Mouse (Mus musculus) v-Abl transformed pro-B cells (cell line): ENCODE results near the gene Gng4.

Experiments used
- in situ Hi-C, 2 experiments: fragments of 400-800 bp; cut with MboI; formaldehyde crosslinking; loops; one replicate each; pipeline ENCODE4 v1.15.1; 2025; ENCODE audit not compliant: unreplicated experiment in 2 of 2

Gng4 gene

GRCm38 (mm10) chr13:13808337-13809132 is 24.7 kb downstream of the Gng4 start:
- in situ Hi-C loops, result no loop called here

- in situ Hi-C loops, result no loop called here
Observed at GRCm38 (mm10) chr13:13810885-13811284, 27.0 kb downstream of the Gng4 start.

- in situ Hi-C loops, result no loop called here
Observed at GRCm38 (mm10) chr13:13818696-13819095, 34.8 kb downstream of the Gng4 start.

GRCm38 (mm10) chr13:13820234-13821123 is 36.6 kb downstream of the Gng4 start:
- in situ Hi-C loops, result no loop called here

GRCm38 (mm10) chr13:13824946-13825345 is 41.1 kb downstream of the Gng4 start:
- in situ Hi-C loops, result loop anchor here (5.0 to 25.0 kb wide), 4 partner anchors 38 to 1263 kb away; partner anchors contain the start of gene Ero1lb (in 1 of the 2)

GRCm38 (mm10) chr13:13826533-13826932 is 42.7 kb downstream of the Gng4 start:
- in situ Hi-C loops, result loop anchor here (5.0 to 25.0 kb wide), 4 partner anchors 39 to 1264 kb away; partner anchors contain the start of gene Ero1lb (in 1 of the 2)

- in situ Hi-C loops, result loop anchor here (5.0 to 25.0 kb wide), 4 partner anchors 39 to 1266 kb away; partner anchors contain the start of gene Ero1lb (in 1 of the 2)
Observed at GRCm38 (mm10) chr13:13828125-13828524, 44.3 kb downstream of the Gng4 start.

GRCm38 (mm10) chr13:13830469-13831074 is 46.7 kb downstream of the Gng4 start:
- in situ Hi-C loops, result loop anchor here (25.0 kb wide), 2 partner anchors 118 to 1268 kb away; partner anchors contain the start of gene Ero1lb (in 1 of the 2)

- in situ Hi-C loops, result loop anchor here (25.0 kb wide), 2 partner anchors 123 to 1273 kb away; partner anchors contain the start of gene Ero1lb (in 1 of the 2)
Observed at GRCm38 (mm10) chr13:13835180-13835579, 51.3 kb downstream of the Gng4 start.

GRCm38 (mm10) chr13:13845021-13845420 is 61.2 kb downstream of the Gng4 start:
- in situ Hi-C loops, result loop anchor here (25.0 kb wide), 2 partner anchors 133 to 1283 kb away; partner anchors contain the start of gene Ero1lb (in 1 of the 2)

GRCm38 (mm10) chr13:13847075-13847599 is 63.3 kb downstream of the Gng4 start:
- in situ Hi-C loops, result loop anchor here (25.0 kb wide), 2 partner anchors 135 to 1285 kb away; partner anchors contain the start of gene Ero1lb (in 1 of the 2)

- in situ Hi-C loops, result loop anchor here in 1 of 2 experiments (25.0 kb wide), 1 partner anchor 670 kb away; the partner anchor contains the start of gene Prl2c5
Observed at GRCm38 (mm10) chr13:13857190-13857589, 73.3 kb downstream of the Gng4 start.

- in situ Hi-C loops, result loop anchor here (10.0 to 25.0 kb wide), 2 partner anchors 248 to 675 kb away; partner anchors contain the start of gene Prl2c5 (in 1 of the 2)
Observed at GRCm38 (mm10) chr13:13862346-13862745, 78.5 kb downstream of the Gng4 start.

GRCm38 (mm10) chr13:13862941-13863340 is 79.1 kb downstream of the Gng4 start:
- in situ Hi-C loops, result loop anchor here (10.0 to 25.0 kb wide), 2 partner anchors 248 to 676 kb away; partner anchors contain the start of gene Prl2c5 (in 1 of the 2)

GRCm38 (mm10) chr13:13866339-13866738 is 82.5 kb downstream of the Gng4 start:
- in situ Hi-C loops, result loop anchor here (5.0 to 25.0 kb wide), 6 partner anchors 39 to 679 kb away; partner anchors contain the start of gene Prl2c5 (in 1 of the 2)

GRCm38 (mm10) chr13:13867078-13867759 is 83.4 kb downstream of the Gng4 start:
- in situ Hi-C loops, result loop anchor here (5.0 to 25.0 kb wide), 6 partner anchors 40 to 680 kb away; partner anchors contain the start of gene Prl2c5 (in 1 of the 2)

- in situ Hi-C loops, result loop anchor here (5.0 to 25.0 kb wide), 6 partner anchors 41 to 681 kb away; partner anchors contain the start of gene Prl2c5 (in 1 of the 2)
Observed at GRCm38 (mm10) chr13:13867922-13868321, 84.1 kb downstream of the Gng4 start.
